Mouse (Mus musculus): ENCODE results near the gene Pank4. TPM values are rescaled to one million over a fixed set of nuclear protein-coding genes. Genes with fewer than 3 reads are reported as not detected.

The Pank4 gene
- total RNA-seq, 1 experiment: 29.3 TPM

DNA sequence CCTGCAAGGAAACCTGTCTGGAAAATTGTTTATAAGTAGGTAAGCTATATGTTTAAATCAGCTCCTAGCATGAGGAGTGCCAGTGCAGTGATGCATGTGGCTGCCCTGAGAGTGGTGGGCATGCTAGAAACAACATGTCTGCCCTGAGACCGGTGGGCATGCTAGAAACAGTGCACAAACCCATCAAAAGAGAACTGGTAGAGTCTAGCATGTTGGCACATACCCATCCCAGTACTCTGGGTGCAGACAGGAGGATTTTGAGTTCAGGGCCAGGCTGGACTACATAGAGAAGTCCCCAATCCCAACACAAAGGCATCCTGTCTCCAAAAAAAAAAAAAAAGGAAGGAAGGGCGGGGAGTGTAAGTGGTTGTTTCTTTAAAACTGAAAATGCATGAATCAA is 29.1 kb upstream of the Pank4 start:
- TF ChIP-seq ZC3H11A (IDR thresholded peaks at IDR 0.05; ENCODE audit: borderline replicate concordance, low read depth, low read length) (no peak), HCFC1 (IDR thresholded peaks at IDR 0.05; ENCODE audit: borderline replicate concordance, insufficient read depth, low read length) (no peak), CHD2 (IDR thresholded peaks at IDR 0.05; ENCODE audit: low read depth, low read length) (no peak), ZNF384 (IDR thresholded peaks at IDR 0.05; ENCODE audit: low read depth, low read length) (no peak), MAFK (IDR thresholded peaks at IDR 0.05; ENCODE audit: insufficient read depth, low read depth, low read length) (no peak)
- H3K4me3 ChIP-seq (ENCODE audit: insufficient read depth in 1 of 2, low read depth in 1 of 2, low read length in 2 of 2, poor library complexity in 1 of 2, severe bottlenecking in 1 of 2): no peak overlapping the region
- peaks cover 0 to 2% of the 10 kb centered on the region in 2 experiments; a peak in 1 of 4 replicates for H3K4me1 ChIP-seq (ENCODE audit: control insufficient read depth in 2 of 2, insufficient read depth in 2 of 2, low read length in 2 of 2, poor library complexity in 1 of 2)
- H3K9me3 ChIP-seq (ENCODE audit: control insufficient read depth, insufficient read depth, low read depth, low read length): no peaks in the 10 kb centered on the region
- in situ Hi-C loops (cut with MboI; ENCODE audit: low sequenced_read_pairs in 2 of 2, unreplicated experiment in 2 of 2): no loop called here
- no peaks in the 10 kb centered on the region for H3K36me3 ChIP-seq (ENCODE audit: control insufficient read depth, insufficient read depth, low read length, poor library complexity, severe bottlenecking)
- no peak for DNase-seq (ENCODE audit: low read depth, low spot score)
- H3K9ac ChIP-seq (ENCODE audit: insufficient read depth, low read depth, low read length, poor library complexity, severe bottlenecking): no peak overlapping the region
- H3K27ac ChIP-seq (ENCODE audit: insufficient read depth, low read depth, low read length, poor library complexity, severe bottlenecking): no peak overlapping the region

DNA sequence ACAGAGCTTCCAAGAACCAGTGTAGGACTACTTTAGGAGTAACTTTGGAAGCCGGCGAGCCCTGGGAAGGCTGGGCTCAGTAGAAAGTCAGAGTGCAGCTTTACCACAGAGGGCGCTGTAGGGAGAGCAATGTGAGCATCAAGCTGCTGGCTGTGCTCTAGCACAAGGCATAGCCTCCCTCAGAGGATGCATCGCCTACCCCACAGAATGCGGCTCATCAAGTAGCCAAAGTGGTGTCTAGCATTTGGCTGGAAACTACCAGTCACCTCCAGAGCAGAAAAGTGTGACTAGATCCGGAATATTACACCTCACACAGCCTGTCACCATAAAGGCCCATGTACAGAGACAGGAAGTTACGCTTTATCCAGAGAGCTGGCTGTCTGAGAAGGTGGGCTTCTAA is 28.1 kb upstream of the Pank4 start:
- no peak overlapping the region for H3K4me3 ChIP-seq (ENCODE audit: insufficient read depth in 1 of 2, low read depth in 1 of 2, low read length in 2 of 2, poor library complexity in 1 of 2, severe bottlenecking in 1 of 2)
- in situ Hi-C loops (cut with MboI; ENCODE audit: low sequenced_read_pairs in 2 of 2, unreplicated experiment in 2 of 2): no loop called here
- no peak for DNase-seq (ENCODE audit: low read depth, low spot score)
- peaks cover 0 to 2% of the 10 kb centered on the region in 2 experiments; a peak in 1 of 4 replicates for H3K4me1 ChIP-seq (ENCODE audit: control insufficient read depth in 2 of 2, insufficient read depth in 2 of 2, low read length in 2 of 2, poor library complexity in 1 of 2)
- H3K9ac ChIP-seq (ENCODE audit: insufficient read depth, low read depth, low read length, poor library complexity, severe bottlenecking): no peak overlapping the region
- H3K27ac ChIP-seq (ENCODE audit: insufficient read depth, low read depth, low read length, poor library complexity, severe bottlenecking): no peak overlapping the region
- H3K36me3 ChIP-seq (ENCODE audit: control insufficient read depth, insufficient read depth, low read length, poor library complexity, severe bottlenecking): no peaks in the 10 kb centered on the region
- TF ChIP-seq MAFK (IDR thresholded peaks at IDR 0.05; ENCODE audit: insufficient read depth, low read depth, low read length): no peak
- no peak for TF ChIP-seq CHD2 (IDR thresholded peaks at IDR 0.05; ENCODE audit: low read depth, low read length)
- no peak for TF ChIP-seq ZC3H11A (IDR thresholded peaks at IDR 0.05; ENCODE audit: borderline replicate concordance, low read depth, low read length)
- TF ChIP-seq HCFC1 (IDR thresholded peaks at IDR 0.05; ENCODE audit: borderline replicate concordance, insufficient read depth, low read length): no peak
- no peak for TF ChIP-seq ZNF384 (IDR thresholded peaks at IDR 0.05; ENCODE audit: low read depth, low read length)
- H3K9me3 ChIP-seq (ENCODE audit: control insufficient read depth, insufficient read depth, low read depth, low read length): no peaks in the 10 kb centered on the region

DNA sequence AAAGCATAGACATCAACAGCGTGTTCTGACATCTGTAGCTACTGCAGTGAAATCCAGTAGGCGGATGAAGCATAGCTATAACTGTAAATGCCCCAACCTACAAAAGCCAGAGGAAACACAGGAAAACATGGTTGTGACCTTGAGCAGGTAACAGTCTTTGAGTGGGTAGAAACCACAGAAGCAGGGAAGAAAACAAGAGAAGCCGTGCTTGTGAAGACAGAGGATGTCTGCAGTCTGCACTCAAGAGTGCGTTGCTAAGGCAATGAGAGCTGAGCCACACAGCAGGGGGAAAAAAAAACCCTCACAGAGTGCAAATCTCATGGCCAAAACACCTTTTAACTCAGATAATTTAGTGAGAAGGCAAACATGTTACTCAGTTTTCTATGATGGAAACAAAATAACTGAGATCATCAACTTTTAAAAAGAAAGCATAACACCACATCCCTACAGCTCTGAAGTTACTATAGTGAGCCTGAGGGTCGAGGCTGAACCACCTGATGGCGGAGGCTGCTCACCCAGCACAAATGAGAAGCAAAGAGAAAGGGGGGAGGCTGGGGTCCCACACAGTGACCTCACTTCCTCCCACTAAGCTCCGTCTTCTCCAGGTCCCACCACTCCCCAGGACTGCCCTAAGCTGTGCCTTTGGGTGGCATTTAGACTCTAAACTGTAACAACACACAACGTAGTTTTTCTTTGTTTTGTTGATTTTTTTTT is 27.2 kb upstream of the Pank4 start:
- Histone ChIP-seq H3K27ac (ENCODE audit: insufficient read depth, low read depth, low read length, poor library complexity, severe bottlenecking) (no peak overlapping the region), H3K9me3 (ENCODE audit: control insufficient read depth, insufficient read depth, low read depth, low read length) (no peaks in the 10 kb centered on the region), H3K36me3 (ENCODE audit: control insufficient read depth, insufficient read depth, low read length, poor library complexity, severe bottlenecking) (no peaks in the 10 kb centered on the region), H3K9ac (ENCODE audit: insufficient read depth, low read depth, low read length, poor library complexity, severe bottlenecking) (no peak overlapping the region), H3K4me3 (ENCODE audit: insufficient read depth in 1 of 2, low read depth in 1 of 2, low read length in 2 of 2, poor library complexity in 1 of 2, severe bottlenecking in 1 of 2) (no peak overlapping the region), H3K4me1 (ENCODE audit: control insufficient read depth in 2 of 2, insufficient read depth in 2 of 2, low read length in 2 of 2, poor library complexity in 1 of 2) (peaks cover 0 to 2% of the 10 kb centered on the region in 2 experiments; a peak in 1 of 4 replicates)
- in situ Hi-C loops (cut with MboI; ENCODE audit: low sequenced_read_pairs in 2 of 2, unreplicated experiment in 2 of 2): no loop called here
- no peak for DNase-seq (ENCODE audit: low read depth, low spot score)
- no peak for TF ChIP-seq ZNF384 (IDR thresholded peaks at IDR 0.05; ENCODE audit: low read depth, low read length)
- no peak for TF ChIP-seq CHD2 (IDR thresholded peaks at IDR 0.05; ENCODE audit: low read depth, low read length)
- no peak for TF ChIP-seq HCFC1 (IDR thresholded peaks at IDR 0.05; ENCODE audit: borderline replicate concordance, insufficient read depth, low read length)
- TF ChIP-seq MAFK (IDR thresholded peaks at IDR 0.05; ENCODE audit: insufficient read depth, low read depth, low read length): no peak
- TF ChIP-seq ZC3H11A (IDR thresholded peaks at IDR 0.05; ENCODE audit: borderline replicate concordance, low read depth, low read length): no peak

DNA sequence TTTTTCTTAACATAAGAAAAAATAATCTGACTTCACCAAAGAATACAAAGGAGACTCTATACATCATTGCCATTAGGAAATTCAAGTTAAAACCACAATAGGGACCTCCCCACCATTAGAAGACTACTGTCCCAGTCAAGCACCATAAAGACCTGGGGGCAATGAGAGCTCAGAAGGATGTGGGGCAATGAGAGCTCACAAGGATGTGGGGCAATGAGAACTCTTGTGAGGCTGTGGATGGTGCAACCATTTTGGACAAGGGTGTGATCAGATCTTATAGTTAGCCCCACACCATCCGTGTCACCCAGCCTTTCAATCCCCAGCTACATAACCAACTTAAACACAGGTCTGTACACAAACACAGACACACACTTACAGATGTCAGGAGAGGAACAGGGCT is 26.2 kb upstream of the Pank4 start:
- no peak for DNase-seq (ENCODE audit: low read depth, low spot score)
- Histone ChIP-seq H3K9me3 (ENCODE audit: control insufficient read depth, insufficient read depth, low read depth, low read length) (no peaks in the 10 kb centered on the region), H3K27ac (ENCODE audit: insufficient read depth, low read depth, low read length, poor library complexity, severe bottlenecking) (no peak overlapping the region), H3K36me3 (ENCODE audit: control insufficient read depth, insufficient read depth, low read length, poor library complexity, severe bottlenecking) (no peaks in the 10 kb centered on the region), H3K4me3 (ENCODE audit: insufficient read depth in 1 of 2, low read depth in 1 of 2, low read length in 2 of 2, poor library complexity in 1 of 2, severe bottlenecking in 1 of 2) (no peak overlapping the region), H3K9ac (ENCODE audit: insufficient read depth, low read depth, low read length, poor library complexity, severe bottlenecking) (no peak overlapping the region), H3K4me1 (ENCODE audit: control insufficient read depth in 2 of 2, insufficient read depth in 2 of 2, low read length in 2 of 2, poor library complexity in 1 of 2) (peaks cover 0 to 4% of the 10 kb centered on the region in 2 experiments; a peak in 1 of 4 replicates)
- TF ChIP-seq ZC3H11A (IDR thresholded peaks at IDR 0.05; ENCODE audit: borderline replicate concordance, low read depth, low read length) (no peak), ZNF384 (IDR thresholded peaks at IDR 0.05; ENCODE audit: low read depth, low read length) (no peak), MAFK (IDR thresholded peaks at IDR 0.05; ENCODE audit: insufficient read depth, low read depth, low read length) (no peak), HCFC1 (IDR thresholded peaks at IDR 0.05; ENCODE audit: borderline replicate concordance, insufficient read depth, low read length) (no peak), CHD2 (IDR thresholded peaks at IDR 0.05; ENCODE audit: low read depth, low read length) (no peak)
- in situ Hi-C loops (cut with MboI; ENCODE audit: low sequenced_read_pairs in 2 of 2, unreplicated experiment in 2 of 2): no loop called here
